Mouse (Mus musculus): ENCODE measurements around the gene Pyroxd1.

Pyroxd1 gene

GRCm38 (mm10) chr6:142377081-142377480, 31.6 kb downstream of the Pyroxd1 start:
- no peak for DNase-seq (ENCODE audit: low spot score)

GRCm38 (mm10) chr6:142378576-142379330, 33.3 kb downstream of the Pyroxd1 start:
- no peak for DNase-seq (ENCODE audit: low spot score)

- no peak for DNase-seq (ENCODE audit: low spot score)
These were observed 34.5 kb downstream of the Pyroxd1 start for GRCm38 (mm10) chr6:142379961-142380360.

GRCm38 (mm10) chr6:142381615-142382014, 36.2 kb downstream of the Pyroxd1 start:
- DNase-seq (ENCODE audit: low spot score), result no peak

- DNase-seq (ENCODE audit: low spot score), result no peak
These were observed 39.1 kb downstream of the Pyroxd1 start for GRCm38 (mm10) chr6:142384521-142384920.

GRCm38 (mm10) chr6:142386285-142387010, 41.0 kb downstream of the Pyroxd1 start:
- DNase-seq (ENCODE audit: low spot score), result no peak

GRCm38 (mm10) chr6:142387011-142387754, 41.7 kb downstream of the Pyroxd1 start, which contains the start of the genes Recql and Golt1b:
TSS of gene Recql (minus strand) at chr6:142387087.
TSS of gene Golt1b (plus strand) at chr6:142387221.
- peak; percentile 96 for DNase-seq (ENCODE audit: low spot score)

GRCm38 (mm10) chr6:142387755-142388271, 42.4 kb downstream of the Pyroxd1 start:
- no peak for DNase-seq (ENCODE audit: low spot score)

- no peak for DNase-seq (ENCODE audit: low spot score)
These were observed 43.6 kb downstream of the Pyroxd1 start for GRCm38 (mm10) chr6:142389101-142389500.

GRCm38 (mm10) chr6:142392312-142392711, 46.9 kb downstream of the Pyroxd1 start:
- DNase-seq (ENCODE audit: low spot score), result no peak

- DNase-seq (ENCODE audit: low spot score), result no peak
These were observed 49.2 kb downstream of the Pyroxd1 start for GRCm38 (mm10) chr6:142394669-142395068.

GRCm38 (mm10) chr6:142395756-142396155, 50.3 kb downstream of the Pyroxd1 start:
- no peak for DNase-seq (ENCODE audit: low spot score)

GRCm38 (mm10) chr6:142411140-142411539, 65.7 kb downstream of the Pyroxd1 start:
- no peak for DNase-seq (ENCODE audit: low spot score)
